Mouse (Mus musculus) mesoderm, embryonic 11.5 days (tissue): ENCODE measurements at regions not wholly inside any gene's neighbourhood (a gene's known extent, or its start where the extent isn't known, plus 50 kb on each side); places are given as distances from the start of the nearest gene placed in this dataset.

ENCODE experiments used
- DNase-seq: peaks from one replicate; pipeline ENCODE4 v3.0.0-alpha.2; 2012; ENCODE audit warnings: low read depth, low spot score

- DNase-seq = no peak
Observed at GRCm38 (mm10) chr1:47854372-47854771, 961.7 kb upstream of the Slc39a10 start.

GRCm38 (mm10) chr1:47853911-47854310 is 961.3 kb upstream of the Slc39a10 start:
- DNase-seq = no peak

GRCm38 (mm10) chr1:47840811-47841210 is 948.2 kb upstream of the Slc39a10 start:
- DNase-seq = no peak

- no peak for DNase-seq
Observed at GRCm38 (mm10) chr1:47834072-47834471, 941.4 kb upstream of the Slc39a10 start.

- DNase-seq = no peak
Observed at GRCm38 (mm10) chr1:47827206-47827605, 934.6 kb upstream of the Slc39a10 start.

GRCm38 (mm10) chr1:47809508-47809907 is 916.9 kb upstream of the Slc39a10 start:
- peak; percentile 37 for DNase-seq

GRCm38 (mm10) chr1:47794763-47795162 is 902.1 kb upstream of the Slc39a10 start:
- no peak for DNase-seq
